Mouse (Mus musculus) stomach, embryonic 14.5 days (tissue): Measurements from ENCODE around the gene Ntrk3. TPM values are rescaled to one million over a fixed set of nuclear protein-coding genes. Genes with fewer than 3 reads are reported as not detected.

ENCODE experiments used
- ATAC-seq: fragments of 200-750 bp; cut with Nextera tagmentation; 2 replicates; pipeline ENCODE4 v1.8.0; 2017; ENCODE audit warnings: low read depth, moderate TSS enrichment; ENCODE audit not compliant: insufficient number of reproducible peaks, insufficient read depth, low FRiP score
- H3K27ac ChIP-seq: fragments of 300-500 bp; sonication (generic); 2 replicates; pipeline ENCODE4 v1.5.1; 2014; ENCODE audit warnings: mild to moderate bottlenecking, low read length, moderate library complexity, mixed read lengths
- H3K27me3 ChIP-seq: fragments of 300-500 bp; sonication (generic); 2 replicates; pipeline ENCODE4 v1.6.1; 2014; ENCODE audit warnings: low read length, control low read depth, mixed read lengths; ENCODE audit not compliant: control insufficient read depth, insufficient read depth
- H3K36me3 ChIP-seq: fragments of 300-500 bp; sonication (generic); 2 replicates; pipeline ENCODE4 v1.6.1; 2014; ENCODE audit warnings: mild to moderate bottlenecking, control low read depth, low read length, moderate library complexity, mixed read lengths; ENCODE audit not compliant: control insufficient read depth, insufficient read depth
- H3K4me1 ChIP-seq: fragments of 300-500 bp; sonication (generic); 2 replicates; pipeline ENCODE4 v1.6.1; 2014; ENCODE audit warnings: low read length, control low read depth, mixed read lengths; ENCODE audit not compliant: control insufficient read depth, insufficient read depth
- H3K4me2 ChIP-seq: fragments of 300-500 bp; sonication (generic); replicated peaks from 2 replicates; pipeline ENCODE4 v1.6.1; 2014; ENCODE audit warnings: low read depth, low read length, control low read depth
- H3K4me3 ChIP-seq: fragments of 300-500 bp; sonication (generic); 2 replicates; pipeline ENCODE4 v1.5.1; 2014; ENCODE audit warnings: low read depth, low read length, control low read depth
- H3K9ac ChIP-seq: fragments of 300-500 bp; sonication (generic); replicated peaks from 2 replicates; pipeline ENCODE4 v1.6.1; 2014; ENCODE audit warnings: low read depth, mild to moderate bottlenecking, control low read depth, low read length, moderate library complexity, mixed read lengths
- H3K9me3 ChIP-seq: fragments of 300-500 bp; sonication (generic); 2 replicates; pipeline ENCODE4 v1.6.1; 2016; ENCODE audit warnings: low read depth, low read length, control low read depth; ENCODE audit not compliant: control insufficient read depth
- WGBS: fragments of 180-500 bp; shearing (Covaris S2); extraction: QIAGEN DNeasy Blood & Tissue Kit; methylation state at CpG from one replicate; pipeline ENCODE4 v1.1.7; 2014; 5-methylcytosine and 5-hydroxymethylcytosine counted together
- polyA plus RNA-seq: library from polyadenylated mRNA; unstranded; fragments of >200 nt; fragmentation: Nextera tagmentation; extraction: Ambion mirVana; gene quantifications from 2 replicates; pipeline ENCODE4 v1.2.1, GENCODE M21; 2014

Ntrk3 gene
- polyA plus RNA-seq, 1 experiment from 2014 or later: 5.9 TPM

- Histone ChIP-seq H3K27me3 (no peaks in the 10 kb centered on the region), H3K4me2 (no peak overlapping the region), H3K27ac (no peak overlapping the region), H3K4me3 (no peak overlapping the region), H3K36me3 (no peaks in the 10 kb centered on the region), H3K9me3 (no peaks in the 10 kb centered on the region), H3K4me1 (no peaks in the 10 kb centered on the region), H3K9ac (no peak overlapping the region)
- ATAC-seq: no peak
- 88% methylated on average over 4 of the region's 4 CpGs for WGBS
Observed at GRCm38 (mm10) chr7:78471755-78472154, 266.1 kb downstream of the Ntrk3 start.

GRCm38 (mm10) chr7:78471270-78471669 lies 266.5 kb downstream of the Ntrk3 start:
- 94% methylated on average over 1 of the region's 1 CpGs for WGBS
- H3K36me3 ChIP-seq: no peaks in the 10 kb centered on the region

DNA sequence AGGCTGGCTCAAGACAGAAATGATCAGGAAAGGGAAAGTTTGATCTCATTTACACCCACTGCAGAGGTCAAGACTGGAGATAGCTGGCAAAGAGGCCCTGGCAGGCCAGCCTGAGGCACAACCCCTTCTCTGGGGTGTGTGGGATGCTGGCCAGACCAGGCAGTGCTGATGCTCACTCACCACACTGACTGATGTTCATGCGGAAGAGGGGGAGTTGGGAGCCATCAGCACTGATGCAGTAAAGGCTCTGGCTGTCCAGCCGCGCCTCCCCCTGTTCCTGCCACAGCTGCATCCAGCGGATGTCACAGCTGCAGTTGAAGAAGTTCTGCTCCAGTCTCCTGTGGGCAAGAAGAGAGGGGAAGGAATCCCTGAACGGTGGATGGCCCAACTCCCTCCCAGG lies 275.2 kb downstream of the Ntrk3 start:
- no peak overlapping the region for H3K9ac ChIP-seq
- 70% methylated on average over 5 of the region's 5 CpGs for WGBS
- ATAC-seq: no peak
- H3K9me3 ChIP-seq: no peaks in the 10 kb centered on the region
- H3K4me1 ChIP-seq: no peaks in the 10 kb centered on the region
- no peak overlapping the region for H3K4me3 ChIP-seq
- no peaks in the 10 kb centered on the region for H3K27me3 ChIP-seq
- H3K4me2 ChIP-seq: no peak overlapping the region
- H3K27ac ChIP-seq: no peak overlapping the region
- H3K36me3 ChIP-seq: no peaks in the 10 kb centered on the region

More at GRCm38 (mm10) chr7:78471270-78471669, 266.5 kb downstream of the Ntrk3 start:
- no peak for ATAC-seq
- H3K4me3 ChIP-seq: no peak overlapping the region
- H3K27ac ChIP-seq: no peak overlapping the region
- no peak overlapping the region for H3K9ac ChIP-seq
- H3K4me1 ChIP-seq: no peaks in the 10 kb centered on the region
- no peaks in the 10 kb centered on the region for H3K9me3 ChIP-seq
- H3K27me3 ChIP-seq: no peaks in the 10 kb centered on the region
- H3K4me2 ChIP-seq: no peak overlapping the region

DNA sequence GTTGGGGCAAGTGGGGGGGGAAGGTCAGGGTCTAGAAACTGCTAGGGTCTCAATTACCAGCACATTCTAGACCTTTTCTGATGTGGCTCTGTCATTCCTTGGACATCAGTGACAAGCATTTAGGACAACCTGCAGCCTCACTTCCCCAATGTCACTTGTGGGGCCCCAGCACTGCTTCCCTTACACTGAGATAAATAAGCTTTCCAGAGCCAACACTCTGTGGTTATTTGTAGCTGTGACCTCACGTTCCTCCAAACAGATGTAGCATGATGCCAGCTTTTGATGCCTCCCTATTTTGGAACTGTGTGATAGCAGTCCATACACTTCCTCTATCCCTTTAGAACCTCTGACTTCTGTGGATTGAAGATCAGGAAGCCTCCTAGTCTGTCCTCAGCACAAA lies 278.8 kb downstream of the Ntrk3 start:
- H3K9me3 ChIP-seq: no peaks in the 10 kb centered on the region
- no peak for ATAC-seq

DNA sequence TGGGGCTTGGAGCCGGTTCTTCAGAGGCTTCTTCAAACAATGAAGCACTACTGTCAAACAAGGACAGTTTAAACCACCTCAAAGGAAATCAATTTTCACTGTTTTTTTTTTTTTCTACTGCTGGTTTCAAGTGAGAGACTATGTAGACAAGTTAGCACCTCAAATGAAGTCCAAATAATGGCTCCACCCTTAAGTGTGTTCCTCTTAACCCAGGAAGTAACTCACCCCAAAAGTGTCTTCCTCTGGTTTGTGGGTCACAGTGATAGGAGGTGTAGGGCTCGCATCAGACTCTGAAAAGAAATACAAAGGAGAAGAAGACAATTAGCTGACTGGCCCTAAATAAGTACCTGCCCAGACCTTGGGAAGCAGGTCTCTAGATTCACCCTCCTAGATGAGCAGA lies 286.1 kb downstream of the Ntrk3 start:
- WGBS: 69% methylated on average over 2 of the region's 2 CpGs
- ATAC-seq: no peak
- Histone ChIP-seq H3K27ac (no peak overlapping the region), H3K36me3 (no peaks in the 10 kb centered on the region), H3K9ac (no peak overlapping the region), H3K4me1 (no peaks in the 10 kb centered on the region), H3K9me3 (no peaks in the 10 kb centered on the region), H3K4me2 (no peak overlapping the region), H3K4me3 (no peak overlapping the region), H3K27me3 (no peaks in the 10 kb centered on the region)

More for the DNA sequence above, 278.8 kb downstream of the Ntrk3 start:
- Histone ChIP-seq H3K27ac (no peak overlapping the region), H3K4me1 (no peaks in the 10 kb centered on the region), H3K9ac (no peak overlapping the region), H3K4me3 (no peak overlapping the region), H3K36me3 (no peaks in the 10 kb centered on the region), H3K27me3 (no peaks in the 10 kb centered on the region), H3K4me2 (no peak overlapping the region)
- 87% methylated on average over 1 of the region's 1 CpGs for WGBS

- H3K9me3 ChIP-seq: no peaks in the 10 kb centered on the region
- WGBS: 91% methylated on average over 6 of the region's 6 CpGs
- H3K9ac ChIP-seq: no peak overlapping the region
- no peaks in the 10 kb centered on the region for H3K36me3 ChIP-seq
- no peak overlapping the region for H3K4me3 ChIP-seq
- no peak for ATAC-seq
- no peak overlapping the region for H3K27ac ChIP-seq
- no peaks in the 10 kb centered on the region for H3K4me1 ChIP-seq
- no peaks in the 10 kb centered on the region for H3K27me3 ChIP-seq
- no peak overlapping the region for H3K4me2 ChIP-seq
Observed at GRCm38 (mm10) chr7:78449909-78450592, 287.8 kb downstream of the Ntrk3 start.

GRCm38 (mm10) chr7:78448841-78449240 lies 289.0 kb downstream of the Ntrk3 start:
- no peak for ATAC-seq
- 76% methylated on average over 2 of the region's 2 CpGs for WGBS
- Histone ChIP-seq H3K27ac (no peak overlapping the region), H3K36me3 (no peaks in the 10 kb centered on the region), H3K9me3 (no peaks in the 10 kb centered on the region), H3K4me3 (no peak overlapping the region), H3K4me1 (no peaks in the 10 kb centered on the region), H3K9ac (no peak overlapping the region), H3K27me3 (no peaks in the 10 kb centered on the region), H3K4me2 (no peak overlapping the region)

GRCm38 (mm10) chr7:78443373-78444036 lies 294.3 kb downstream of the Ntrk3 start:
- Histone ChIP-seq H3K4me1 (no peaks in the 10 kb centered on the region), H3K27me3 (no peaks in the 10 kb centered on the region), H3K9ac (no peak overlapping the region), H3K4me2 (no peak overlapping the region), H3K36me3 (no peaks in the 10 kb centered on the region), H3K4me3 (no peak overlapping the region), H3K9me3 (no peaks in the 10 kb centered on the region), H3K27ac (no peak overlapping the region)
- ATAC-seq: no peak
- 80% methylated on average over 5 of the region's 5 CpGs for WGBS
